Mouse (Mus musculus): Measurements from ENCODE around the gene Rbpms2. TPM values are rescaled to one million over a fixed set of nuclear protein-coding genes. Genes with fewer than 3 reads are reported as not detected.

The Rbpms2 gene
- not detected in 2 replicates for total RNA-seq (2014; fragmentation: Nextera tagmentation)
- 0.33 and 0.81 TPM in 2 replicates for total RNA-seq (2017)
- 0.13 and 0.21 TPM in 2 replicates for polyA plus RNA-seq (2012)

GRCm38 (mm10) chr9:65629025-65629766 lies at the start of gene Rbpms2:
TSS of gene Rbpms2 (plus strand) at chr9:65629648.
- ATAC-seq (ENCODE audit: extremely low read depth, insufficient number of reproducible peaks, low FRiP score, poor library complexity, severe bottlenecking), result no peak
- H3K27me3 ChIP-seq (ENCODE audit: insufficient read depth, low read length), result peaks cover 69% of the 10 kb centered on the region
- TF ChIP-seq GATA2 (IDR thresholded peaks at IDR 0.05; ENCODE audit: borderline replicate concordance, low read depth, low read length), result no peak
- no peak for TF ChIP-seq TAL1 (conservative IDR thresholded peaks at IDR 0.05; ENCODE audit: low read depth, low read length)
- no peak for TF ChIP-seq GATA1 (IDR thresholded peaks at IDR 0.05; ENCODE audit: borderline replicate concordance, low read length)
- TF ChIP-seq POLR2AphosphoS5 (IDR thresholded peaks at IDR 0.05; ENCODE audit: insufficient replicate concordance, low read depth, low read length), result no peak
- TF ChIP-seq CTCF (IDR thresholded peaks at IDR 0.05; ENCODE audit: low read depth, low read length), result no peak
- peaks cover 20% of the 10 kb centered on the region for H3K4me1 ChIP-seq (ENCODE audit: insufficient read depth, low read depth, low read length)
- peak within 1 kb of the TSS; percentile 67; the same call in 1 of the 2 replicates for H3K4me3 ChIP-seq (ENCODE audit: low read depth, low read length)
- H3K9me3 ChIP-seq (replicated peaks), result peaks cover 7% of the 10 kb centered on the region
- no peak for DNase-seq (ENCODE audit: low spot score)
- no peaks in the 10 kb centered on the region for H3K36me3 ChIP-seq (replicated peaks)

- H3K36me3 ChIP-seq (replicated peaks), result peaks cover 22% of the 10 kb centered on the region
- no peaks in the 10 kb centered on the region for H3K27me3 ChIP-seq (ENCODE audit: insufficient read depth, low read length)
- H3K4me3 ChIP-seq (ENCODE audit: low read depth, low read length), result peak within 1 kb of the TSS; percentile 74
- peaks cover 65% of the 10 kb centered on the region for H3K4me1 ChIP-seq (ENCODE audit: insufficient read depth, low read depth, low read length)
- peak; percentile 81 for ATAC-seq (ENCODE audit: extremely low read depth, insufficient number of reproducible peaks, low FRiP score, poor library complexity, severe bottlenecking)
- TF ChIP-seq GATA2 (IDR thresholded peaks at IDR 0.05; ENCODE audit: borderline replicate concordance, low read depth, low read length) (no peak), GATA1 (IDR thresholded peaks at IDR 0.05; ENCODE audit: borderline replicate concordance, low read length) (no peak), CTCF (IDR thresholded peaks at IDR 0.05; ENCODE audit: low read depth, low read length) (no peak), TAL1 (conservative IDR thresholded peaks at IDR 0.05; ENCODE audit: low read depth, low read length) (no peak), POLR2AphosphoS5 (IDR thresholded peaks at IDR 0.05; ENCODE audit: insufficient replicate concordance, low read depth, low read length) (no peak)
- peak; percentile 88 for DNase-seq (ENCODE audit: low spot score)
- no peaks in the 10 kb centered on the region for H3K9me3 ChIP-seq (replicated peaks)
Measured at GRCm38 (mm10) chr9:65579781-65580371, 49.6 kb upstream of the Rbpms2 start, which contains the start of gene Plekho2. TSS of gene Plekho2 (minus strand) at chr9:65580040.

- DNase-seq (ENCODE audit: low spot score), result peak; percentile 58
- Histone ChIP-seq H3K4me3 (ENCODE audit: low read depth, low read length) (peak overlapping the region; percentile 74), H3K36me3 (replicated peaks) (peaks cover 21% of the 10 kb centered on the region), H3K27me3 (ENCODE audit: insufficient read depth, low read length) (no peaks in the 10 kb centered on the region), H3K9me3 (replicated peaks) (no peaks in the 10 kb centered on the region), H3K4me1 (ENCODE audit: insufficient read depth, low read depth, low read length) (peaks cover 58% of the 10 kb centered on the region)
- peak; percentile 51; the same call in 1 of the 2 replicates for TF ChIP-seq CTCF (IDR thresholded peaks at IDR 0.05; ENCODE audit: low read depth, low read length)
- TF ChIP-seq GATA1 (IDR thresholded peaks at IDR 0.05; ENCODE audit: borderline replicate concordance, low read length), result no peak
- no peak for TF ChIP-seq GATA2 (IDR thresholded peaks at IDR 0.05; ENCODE audit: borderline replicate concordance, low read depth, low read length)
- no peak for TF ChIP-seq POLR2AphosphoS5 (IDR thresholded peaks at IDR 0.05; ENCODE audit: insufficient replicate concordance, low read depth, low read length)
- peak; percentile 34 for ATAC-seq (ENCODE audit: extremely low read depth, insufficient number of reproducible peaks, low FRiP score, poor library complexity, severe bottlenecking)
Measured at GRCm38 (mm10) chr9:65580401-65581256, 48.8 kb upstream of the Rbpms2 start.

GRCm38 (mm10) chr9:65583045-65583444 lies 46.4 kb upstream of the Rbpms2 start:
- DNase-seq (ENCODE audit: low spot score) (peak; percentile 57), ATAC-seq (ENCODE audit: extremely low read depth, insufficient number of reproducible peaks, low FRiP score, poor library complexity, severe bottlenecking) (peak; percentile 45; the same call in 1 of the 2 replicates)
- H3K27me3 ChIP-seq (ENCODE audit: insufficient read depth, low read length), result no peaks in the 10 kb centered on the region
- TF ChIP-seq GATA1 (IDR thresholded peaks at IDR 0.05; ENCODE audit: borderline replicate concordance, low read length) (no peak), GATA2 (IDR thresholded peaks at IDR 0.05; ENCODE audit: borderline replicate concordance, low read depth, low read length) (no peak), POLR2AphosphoS5 (IDR thresholded peaks at IDR 0.05; ENCODE audit: insufficient replicate concordance, low read depth, low read length) (no peak), CTCF (IDR thresholded peaks at IDR 0.05; ENCODE audit: low read depth, low read length) (no peak), TAL1 (conservative IDR thresholded peaks at IDR 0.05; ENCODE audit: low read depth, low read length) (no peak)
- H3K9me3 ChIP-seq (replicated peaks), result no peaks in the 10 kb centered on the region
- H3K4me1 ChIP-seq (ENCODE audit: insufficient read depth, low read depth, low read length), result peaks cover 56% of the 10 kb centered on the region
- H3K36me3 ChIP-seq (replicated peaks), result peaks cover 2% of the 10 kb centered on the region
- no peak overlapping the region; the same call in 1 of the 2 replicates for H3K4me3 ChIP-seq (ENCODE audit: low read depth, low read length)

- DNase-seq (ENCODE audit: low spot score), result peak; percentile 89
- peaks cover 47% of the 10 kb centered on the region for H3K4me1 ChIP-seq (ENCODE audit: insufficient read depth, low read depth, low read length)
- no peaks in the 10 kb centered on the region for H3K9me3 ChIP-seq (replicated peaks)
Measured at GRCm38 (mm10) chr9:65586406-65587269, 42.8 kb upstream of the Rbpms2 start, which contains the start of gene Pif1. TSS of gene Pif1 (plus strand) at chr9:65587160.

More at GRCm38 (mm10) chr9:65586406-65587269, 42.8 kb upstream of the Rbpms2 start, which contains the start of gene Pif1:
- peak; percentile 83 for ATAC-seq (ENCODE audit: extremely low read depth, insufficient number of reproducible peaks, low FRiP score, poor library complexity, severe bottlenecking)
- Histone ChIP-seq H3K4me3 (ENCODE audit: low read depth, low read length) (peak within 1 kb of the TSS; percentile 81), H3K27me3 (ENCODE audit: insufficient read depth, low read length) (no peaks in the 10 kb centered on the region), H3K36me3 (replicated peaks) (peaks cover 31% of the 10 kb centered on the region)
- no peak for TF ChIP-seq GATA2 (IDR thresholded peaks at IDR 0.05; ENCODE audit: borderline replicate concordance, low read depth, low read length)
- TF ChIP-seq GATA1 (IDR thresholded peaks at IDR 0.05; ENCODE audit: borderline replicate concordance, low read length), result no peak
- TF ChIP-seq TAL1 (conservative IDR thresholded peaks at IDR 0.05; ENCODE audit: low read depth, low read length), result no peak
- TF ChIP-seq POLR2AphosphoS5 (IDR thresholded peaks at IDR 0.05; ENCODE audit: insufficient replicate concordance, low read depth, low read length), result no peak
- TF ChIP-seq CTCF (IDR thresholded peaks at IDR 0.05; ENCODE audit: low read depth, low read length), result no peak
